Mouse (Mus musculus): ENCODE data around the gene Dhrs11.

DNA sequence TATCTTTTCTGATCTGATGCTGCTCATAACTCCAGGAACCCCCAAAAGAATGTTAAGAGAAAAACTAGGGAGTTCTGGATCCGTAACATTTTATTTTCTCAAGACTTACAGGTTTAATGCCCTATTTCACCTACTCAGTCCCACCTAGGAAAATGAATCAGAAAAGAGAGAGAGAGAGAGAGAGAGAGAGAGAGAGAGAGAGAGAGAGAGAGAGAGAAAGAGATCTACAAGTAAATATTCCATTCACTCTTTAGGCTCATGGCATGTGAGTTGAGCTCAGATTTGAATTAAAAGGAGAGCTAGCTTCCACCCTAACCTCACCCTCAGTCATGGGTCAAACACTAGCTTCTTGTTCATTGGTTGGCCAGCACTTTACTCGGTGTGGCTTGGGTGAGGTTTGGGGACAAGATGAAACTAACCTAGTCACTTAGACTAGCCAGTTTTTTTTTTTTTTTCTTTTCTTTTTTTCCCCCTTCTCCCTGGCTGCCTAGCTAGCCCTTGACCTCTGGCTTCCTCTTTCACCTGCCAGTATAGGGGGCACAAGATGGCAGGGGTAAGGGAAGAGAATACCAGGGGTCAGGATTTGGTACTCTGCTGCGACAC lies 792 bp downstream of the Dhrs11 start:
- no peak for TF ChIP-seq CTCF (IDR thresholded peaks at IDR 0.05; ENCODE audit: low read depth)
- TF ChIP-seq EP300 (optimal IDR thresholded peaks at IDR 0.05): no peak

Data from stomach, postnatal 0 days (tissue).